Comparison of ENCODE assay signal across 19 mouse cellular contexts in the genomic region with DNA sequence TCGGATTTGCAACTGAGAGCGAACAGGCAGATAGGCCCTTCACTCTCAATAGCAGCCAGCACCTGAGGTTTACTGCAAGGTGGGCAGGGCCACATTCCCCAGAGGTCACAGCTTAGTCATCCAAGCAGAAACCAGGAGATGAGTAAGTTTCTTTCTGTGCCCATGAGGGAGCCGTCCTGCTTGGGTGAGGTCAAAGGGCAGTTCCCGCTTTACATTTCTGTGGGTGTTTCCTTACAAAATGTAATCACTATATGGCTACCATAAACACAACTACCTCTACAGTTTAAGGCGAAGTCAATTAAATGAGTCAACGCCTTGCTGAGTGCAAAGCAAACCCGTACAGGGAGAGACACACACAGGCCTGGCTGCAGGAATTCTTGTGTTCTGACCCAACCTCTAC. TPM values are rescaled to one million over a fixed set of nuclear protein-coding genes. Genes with fewer than 3 reads are reported as not detected.
DNase-seq lines count a peak whose midpoint lies in the region; TF ChIP-seq lines count a peak whose summit lies in the region.
"Had no signal": no experiment of that assay in that cellular context is flagged by ENCODE, and none has a peak within 500 bp of the region (broad histone marks: within the 10 kb centered on the region; RNA-seq: fewer than 3 reads in every experiment).

No protein-coding gene starts in this region.

- TF ChIP-seq CTCF in heart, adult 2 months (IDR thresholded peaks at IDR 0.05): no peak

- 34% methylated on average over 7 of the region's 7 CpGs for WGBS in large intestine, adult 2 months
- WGBS in heart, adult 2 months: 91% methylated on average over 7 of the region's 7 CpGs

- H3K4me1 ChIP-seq in heart, adult 2 months (ENCODE audit: control insufficient read depth, insufficient read depth, low read length): peaks cover 2% of the 10 kb centered on the region
- H3K4me1 ChIP-seq: forebrain, embryonic 13.5 days; hindbrain, embryonic 15.5 days; limb, embryonic 12.5 days; neural tube, embryonic 15.5 days had no signal

- no peak for TF ChIP-seq EP300 in heart, adult 2 months (IDR thresholded peaks at IDR 0.05; ENCODE audit: insufficient read depth, low read depth, low read length)

- intact Hi-C loops in heart, adult 2 months (cut with DNase I): no loop called here

- H3K27ac ChIP-seq in heart, adult 2 months: no peak overlapping the region
- H3K27ac ChIP-seq: forebrain, embryonic 13.5 days; hindbrain, embryonic 15.5 days; limb, embryonic 12.5 days; neural tube, embryonic 15.5 days had no signal

- no peaks in the 10 kb centered on the region for H3K36me3 ChIP-seq in heart, adult 2 months (ENCODE audit: control insufficient read depth, insufficient read depth, low read length)

- peak; percentile 57 for DNase-seq in adrenal gland, adult 2 months
- no peak for DNase-seq in adrenal gland, postnatal 4 days (ENCODE audit: low spot score in 2 of 2)
- DNase-seq in 3T3-L1 (ENCODE audit: low read depth, low spot score) (peak; percentile 14), R1 (ENCODE audit: low read depth, low spot score) (peak; percentile 82)
- DNase-seq in large intestine, adult 2 months (ENCODE audit: low read depth, low spot score): peak; percentile 76
- no peak for DNase-seq in ovary, adult 18-20 months (ENCODE audit: low spot score)
- DNase-seq in layer of hippocampus, adult 8-10 months (ENCODE audit: low spot score in 2 of 2): no peak
- DNase-seq in heart, adult 2 months: no peak
- DNase-seq: cerebellum, adult 2 months; cerebellum, postnatal 25 days; kidney, adult 18-20 months; liver, postnatal 0 days; lung, postnatal 14 days; spleen, adult 18-20 months; thymus, postnatal 25 days had no signal

- TF ChIP-seq POLR2A in heart, adult 2 months (IDR thresholded peaks at IDR 0.05; ENCODE audit: insufficient read depth, low read depth, low read length): no peak

- no peak overlapping the region for H3K4me3 ChIP-seq in heart, adult 2 months
- H3K4me3 ChIP-seq: forebrain, embryonic 13.5 days; hindbrain, embryonic 15.5 days; limb, embryonic 12.5 days; neural tube, embryonic 15.5 days had no signal

- H3K79me2 ChIP-seq in heart, adult 2 months (replicated peaks; ENCODE audit: control insufficient read depth, insufficient read depth, low read length): no peaks in the 10 kb centered on the region

- no peak overlapping the region for H3K9ac ChIP-seq in heart, adult 2 months (ENCODE audit: low read depth, low read length)
- H3K9ac ChIP-seq: forebrain, embryonic 13.5 days; hindbrain, embryonic 15.5 days; limb, embryonic 12.5 days; liver, postnatal 0 days; neural tube, embryonic 15.5 days had no signal

- no peaks in the 10 kb centered on the region for H3K27me3 ChIP-seq in heart, adult 2 months (ENCODE audit: control insufficient read depth, insufficient read depth, low read length)
- H3K27me3 ChIP-seq: forebrain, embryonic 13.5 days; hindbrain, embryonic 15.5 days; limb, embryonic 12.5 days; neural tube, embryonic 15.5 days had no signal

RNA-seq across cellular contexts. Expression of a gene that starts 16.5 kb away (rescaled TPM):
- 1 to 10 TPM in 1 of 2 experiments, under 1 TPM in 1; 0.48 to 1.5 TPM for total RNA-seq in adrenal gland, adult 2 months (2021)
- 0.41 and 1.2 TPM in 2 replicates for polyA plus RNA-seq in adrenal gland, adult 2 months (2012; rRNA removed)
- 1 to 10 TPM in 1 of 2 experiments, under 1 TPM in 1; 0.62 to 6.8 TPM for total RNA-seq in adrenal gland, postnatal 4 days (2021)
- 163 and 201 TPM in 2 replicates for polyA plus RNA-seq in large intestine, adult 2 months (2012; rRNA removed)
- total RNA-seq in layer of hippocampus, adult 8-10 months (2022): 10 to 100 TPM in 1 of 4 experiments, 1 to 10 TPM in 1, under 1 TPM in 2; 0.70 to 14.8 (median 5.4) TPM
- total RNA-seq in heart, adult 2 months (2021): under 1 TPM; 0.25 to 0.55 TPM
- 0.18 and 1.2 TPM in 2 replicates for polyA plus RNA-seq in heart, adult 2 months (2012; rRNA removed)

Comparison
In these comparisons a context has a peak if more than half of its experiments do, and no peak if none do; other contexts are left out.
1. DNase-seq: peak in adrenal gland, adult 2 months (single experiment), 3T3-L1 (single experiment), R1 (single experiment) and large intestine, adult 2 months (single experiment); none in adrenal gland, postnatal 4 days (0 of 2), ovary, adult 18-20 months (single experiment), layer of hippocampus, adult 8-10 months (0 of 2) and heart, adult 2 months (0 of 2).